Mouse (Mus musculus) gastrocnemius, postnatal 36 days (tissue): ENCODE data around the gene Rptn. TPM values are rescaled to one million over a fixed set of nuclear protein-coding genes. Genes with fewer than 3 reads are reported as not detected.
"Not testable (repeated sequence)": the region's sequence is repeated elsewhere in the genome, so short reads cannot be mapped to it uniquely, and the experiment has no call there.

Experiments used
- DNase-seq, 2 experiments: peaks; one replicate each; pipeline ENCODE4 v3.0.0; 2022
- intact Hi-C: fragments of 180-260 bp; cut with DNase I; formaldehyde crosslinking; loops from one replicate; pipeline ENCODE4 v1.15.1; 2025
- long read RNA-seq, 2 experiments: library from polyadenylated mRNA; stranded (forward); transcript quantifications; one replicate each; pipeline ENCODE4 v2.0.0; 2021
- total RNA-seq, 2 experiments: library from RNA; stranded (reverse); gene quantifications; 2 replicates each; pipeline ENCODE4 v1.2.3; 2021

Rptn gene
- not detected for total RNA-seq
- long read RNA-seq, experiment 1, result 0 reads
- long read RNA-seq, experiment 2, result 0 reads

DNA sequence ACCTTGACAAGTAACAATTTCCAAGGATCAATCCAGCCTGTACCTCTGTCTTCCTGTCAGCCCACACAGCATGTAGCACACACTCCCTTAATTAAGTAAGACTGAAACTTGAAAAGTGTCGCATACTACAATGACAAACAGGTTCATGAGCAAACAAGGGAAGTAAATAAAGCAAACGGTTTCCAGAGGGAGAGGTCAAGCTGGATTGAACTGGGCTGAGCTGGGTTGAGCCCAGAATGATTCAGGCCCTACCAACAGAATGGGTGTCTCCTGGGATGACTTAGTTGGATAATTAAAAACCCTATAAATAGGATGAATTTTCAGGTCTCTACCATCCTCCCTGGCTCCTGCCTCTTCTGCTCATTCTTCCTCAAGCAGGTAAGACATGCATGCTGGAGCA lies at the start of gene Rptn:
Gene Rptn (plus strand): TSS at position 334 of the 400 bp plus-strand sequence.
- intact Hi-C loops, result no loop called here
- DNase-seq, result no peak

DNA sequence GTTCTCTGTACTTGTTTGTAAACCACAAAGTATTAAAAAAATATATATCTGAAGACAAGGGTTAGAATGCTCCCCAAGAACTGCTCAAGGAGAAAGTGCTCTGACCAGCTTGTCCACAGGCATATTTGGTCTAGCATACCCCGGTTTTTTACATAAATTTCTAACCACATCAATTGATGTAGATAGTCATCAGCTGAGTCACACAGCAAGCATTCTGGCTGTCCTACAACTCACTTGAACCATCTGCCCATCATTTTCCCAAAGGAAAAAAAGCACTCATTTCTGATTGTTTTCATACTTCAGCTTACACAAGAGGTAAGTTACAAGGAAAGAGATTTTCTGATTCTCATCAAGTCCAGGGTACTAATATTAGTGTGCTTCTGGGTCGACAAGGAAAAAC lies 46.6 kb upstream of the Rptn start:
- intact Hi-C loops, result no loop called here

DNA sequence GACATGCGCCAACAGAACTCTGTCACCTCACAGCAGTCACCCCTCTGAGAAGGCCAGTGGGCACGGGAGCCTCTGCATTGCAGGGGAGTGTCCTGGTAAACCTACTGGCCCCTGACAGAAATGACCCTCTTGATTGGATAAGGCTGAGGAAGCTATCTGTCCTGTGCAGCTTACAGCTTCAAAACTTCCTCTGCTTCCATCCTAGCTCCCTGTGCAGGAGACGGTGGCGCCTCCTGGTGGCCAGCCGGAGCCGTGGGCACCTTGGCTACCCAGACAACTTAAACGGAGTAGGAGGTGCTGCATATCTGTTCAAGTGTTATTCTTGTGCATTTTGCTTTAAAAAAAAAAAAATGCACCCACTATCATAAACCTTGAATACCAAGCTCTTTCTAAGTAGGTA lies 33.5 kb upstream of the Rptn start:
- intact Hi-C loops, result loop anchor here (5.0 kb wide), 1 partner anchor 47 kb away; no protein-coding TSS in a partner anchor

More for the DNA sequence above, 46.6 kb upstream of the Rptn start:
- no peak for DNase-seq

DNA sequence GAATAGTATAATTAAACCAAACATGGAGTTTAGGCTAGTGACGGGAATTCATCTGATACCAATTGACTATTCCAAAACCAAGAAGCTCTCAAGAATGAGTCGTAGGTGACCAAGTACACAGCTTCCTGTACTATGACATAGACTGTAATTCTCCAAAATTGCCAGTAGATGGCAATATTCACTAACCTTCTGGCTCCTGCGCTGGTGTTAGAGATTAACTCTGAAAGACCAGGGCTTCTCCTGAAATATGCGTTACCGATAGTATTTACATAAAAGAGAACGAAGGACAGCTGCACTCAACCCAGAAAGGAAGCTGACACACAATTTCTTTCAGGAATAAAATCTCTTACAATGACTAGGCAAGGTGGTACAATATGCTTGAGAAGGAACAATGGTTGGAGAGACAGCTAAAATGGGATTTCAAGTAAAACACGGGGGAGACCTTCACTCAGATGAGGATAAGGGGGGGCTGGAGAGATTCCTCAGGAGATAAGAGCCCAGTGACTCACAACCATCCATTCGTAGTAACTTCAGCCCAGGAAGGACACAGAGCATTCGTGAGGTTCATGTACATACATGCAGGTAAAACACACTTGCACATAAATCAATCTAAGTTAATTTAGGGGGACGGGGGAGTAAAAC lies 31.4 kb upstream of the Rptn start:
- intact Hi-C loops, result loop anchor here (1.0 to 5.0 kb wide), 2 partner anchors 45 to 132 kb away; no protein-coding TSS in a partner anchor
- no peak for DNase-seq

More for the DNA sequence above, 33.5 kb upstream of the Rptn start:
- DNase-seq, result peak; percentile 25 to 29

DNA sequence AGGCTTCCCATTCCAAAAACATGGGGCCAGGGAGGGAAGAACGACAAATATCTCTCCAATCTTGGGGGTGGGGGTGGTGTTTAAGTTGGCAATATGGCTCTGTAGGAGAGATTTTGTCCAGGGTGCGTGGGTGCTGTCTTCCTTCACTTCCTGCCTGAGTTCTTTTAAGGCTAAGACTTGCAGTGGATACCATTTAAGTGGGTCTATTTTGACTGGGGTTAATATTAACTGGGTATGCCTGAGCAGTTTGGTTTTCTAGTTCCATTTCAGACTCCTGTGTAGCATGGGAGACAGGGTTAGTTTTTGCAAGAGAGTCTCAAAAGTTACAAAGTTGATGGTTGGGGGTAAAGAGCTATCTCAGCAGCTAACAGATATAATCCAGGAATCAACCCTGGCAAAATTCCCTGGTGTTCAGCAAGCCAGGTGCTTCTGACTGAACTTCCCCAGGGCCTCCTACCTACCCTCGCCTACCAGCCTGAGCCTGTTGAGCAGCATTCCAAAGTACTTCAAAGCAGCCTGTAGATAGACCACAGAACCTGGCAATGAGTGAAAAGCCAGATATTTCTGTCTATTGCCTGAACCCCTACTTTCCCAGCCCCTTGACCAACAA lies 26.4 kb upstream of the Rptn start:
- DNase-seq, result no peak
- intact Hi-C loops, result no loop called here

DNA sequence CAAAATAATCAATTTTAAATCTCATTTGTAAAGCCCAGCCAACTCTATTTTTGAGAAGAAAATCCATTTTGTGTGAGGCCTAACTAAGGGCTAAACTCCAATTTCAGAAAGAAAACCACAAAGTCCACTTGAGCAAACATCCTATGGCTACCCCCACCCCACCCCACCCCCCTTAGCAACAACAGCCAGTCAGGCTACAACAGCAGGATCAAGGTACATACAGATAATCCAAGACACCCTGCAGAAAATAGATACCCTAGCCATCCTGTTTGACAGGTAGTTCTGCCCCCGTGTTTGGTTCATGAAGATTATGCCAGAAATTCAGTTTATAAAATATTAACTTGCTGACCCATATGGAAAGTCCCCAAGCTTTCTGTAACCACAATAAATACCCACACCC lies 25.3 kb upstream of the Rptn start:
- intact Hi-C loops, result no loop called here
- DNase-seq, result no peak

DNA sequence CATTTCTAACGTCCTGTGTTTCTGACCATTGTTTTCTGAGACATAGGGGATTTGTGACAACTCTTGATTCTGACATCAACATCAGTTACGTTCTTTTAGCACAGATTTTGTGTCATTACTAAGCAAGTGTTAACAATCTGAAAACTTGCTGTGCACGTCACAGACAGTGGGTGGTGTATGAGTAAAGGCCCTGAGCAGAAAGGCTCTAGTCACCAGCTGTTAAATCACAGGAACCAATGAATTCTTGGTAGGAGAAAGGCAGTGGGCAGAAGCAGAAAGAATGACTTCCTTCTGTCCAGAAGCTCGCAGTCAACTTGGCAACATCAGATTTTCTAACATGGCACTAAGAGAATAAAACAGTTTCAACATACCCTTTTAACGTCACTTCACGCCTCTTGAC lies 20.1 kb upstream of the Rptn start:
- DNase-seq, result no peak

DNA sequence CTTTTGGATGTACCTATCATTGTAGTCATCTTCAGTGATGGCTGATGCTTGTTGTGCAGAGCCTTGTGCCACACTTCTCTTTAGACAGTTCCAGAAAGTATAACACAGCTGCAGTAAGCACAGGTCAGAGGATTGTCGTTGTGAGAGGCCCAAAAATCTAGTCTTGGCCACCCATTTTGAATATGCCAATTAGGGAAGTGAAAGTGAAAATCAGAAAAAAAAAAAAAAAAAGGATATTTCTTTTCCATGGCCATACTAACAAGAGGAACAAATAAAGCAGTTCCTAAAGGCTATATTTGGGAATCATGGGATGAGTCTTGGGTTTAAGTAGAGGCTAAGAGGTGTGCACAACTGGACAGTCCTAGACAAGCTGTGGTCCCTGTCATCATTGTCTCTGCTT lies 18.3 kb upstream of the Rptn start:
- intact Hi-C loops, result no loop called here
- DNase-seq, result no peak

More for the DNA sequence above, 20.1 kb upstream of the Rptn start:
- intact Hi-C loops, result no loop called here

DNA sequence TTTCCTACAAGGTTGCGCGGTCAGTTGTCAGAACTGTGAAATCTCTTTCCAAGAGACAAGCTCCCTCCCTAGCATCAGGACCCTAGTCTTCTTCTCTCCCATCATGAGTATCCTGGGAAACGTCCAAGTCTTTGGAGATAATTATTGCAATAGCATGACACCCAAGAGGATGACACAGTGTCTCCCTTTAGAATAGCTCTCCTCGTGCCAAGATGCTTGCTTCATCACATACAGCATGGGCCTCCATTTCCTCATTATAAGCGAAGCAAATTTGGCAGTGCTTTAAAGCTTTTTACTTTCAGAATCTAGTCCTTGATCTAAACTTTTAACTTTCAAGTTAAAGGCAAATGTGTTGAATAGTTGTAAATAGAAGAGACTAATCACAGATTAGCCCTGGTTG lies 17.9 kb upstream of the Rptn start:
- intact Hi-C loops, result no loop called here

DNA sequence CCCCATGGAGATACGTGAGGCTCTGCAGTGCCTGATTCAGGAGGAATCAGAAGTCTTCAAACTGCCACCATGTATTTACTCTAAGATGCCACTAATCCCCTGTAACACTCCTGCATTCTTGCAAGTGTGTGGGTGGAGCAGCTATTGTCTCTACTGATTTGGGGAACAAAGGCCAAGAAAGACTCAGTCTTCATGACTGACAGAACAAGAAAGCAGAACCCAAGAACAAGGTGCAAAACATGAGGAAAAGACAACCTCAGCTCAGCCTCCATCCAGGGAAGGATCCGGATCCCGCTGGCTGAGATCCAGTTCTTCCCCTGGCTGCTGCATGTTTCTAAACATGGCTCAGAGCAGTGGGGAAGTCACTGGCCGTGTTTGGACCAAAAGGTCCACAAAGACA lies 15.4 kb upstream of the Rptn start:
- no peak for DNase-seq
- intact Hi-C loops, result no loop called here

More for the DNA sequence above, 17.9 kb upstream of the Rptn start:
- DNase-seq, result no peak

DNA sequence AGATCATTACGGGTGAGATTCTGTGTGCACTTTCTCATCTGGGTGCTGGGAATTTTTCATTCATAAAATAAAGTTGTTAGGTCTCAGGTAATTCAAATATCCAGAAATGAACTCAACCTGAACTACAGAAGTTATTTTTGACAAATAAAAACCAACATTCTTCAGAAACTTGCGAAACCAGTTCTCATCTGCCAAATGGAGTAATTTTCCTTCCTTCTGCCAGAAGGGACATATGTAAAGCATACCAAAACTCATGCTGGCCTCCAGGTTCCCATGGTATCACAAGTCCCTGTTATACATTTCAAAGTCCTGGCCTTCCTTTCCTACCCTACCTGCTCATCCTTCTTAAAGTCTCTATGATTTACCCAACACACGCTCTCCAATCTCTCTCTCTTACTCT lies 10.4 kb downstream of the Rptn start:
- intact Hi-C loops, result no loop called here
- DNase-seq, result no peak

DNA sequence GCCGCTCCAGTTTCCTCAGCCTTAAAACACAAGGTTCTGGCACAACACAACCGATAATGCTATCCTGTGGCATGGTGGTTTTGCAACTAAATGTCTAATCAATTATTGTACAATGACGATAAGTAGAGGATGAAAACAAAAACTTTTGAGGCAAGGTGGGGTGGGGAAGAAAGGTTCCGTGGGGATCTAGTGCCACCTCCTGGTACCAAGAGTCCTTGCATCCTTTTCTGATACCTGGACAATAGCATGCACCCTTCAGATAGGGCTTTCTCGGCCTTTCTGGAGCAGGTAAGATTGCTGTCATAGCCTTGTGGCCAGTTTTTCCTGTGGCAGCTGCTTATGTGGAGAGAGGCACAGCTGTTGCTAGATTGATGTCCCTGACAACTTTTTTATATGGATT lies 13.5 kb downstream of the Rptn start:
- intact Hi-C loops, result loop anchor here (5.0 kb wide), 1 partner anchor 45 kb away; no protein-coding TSS in a partner anchor
- no peak for DNase-seq

DNA sequence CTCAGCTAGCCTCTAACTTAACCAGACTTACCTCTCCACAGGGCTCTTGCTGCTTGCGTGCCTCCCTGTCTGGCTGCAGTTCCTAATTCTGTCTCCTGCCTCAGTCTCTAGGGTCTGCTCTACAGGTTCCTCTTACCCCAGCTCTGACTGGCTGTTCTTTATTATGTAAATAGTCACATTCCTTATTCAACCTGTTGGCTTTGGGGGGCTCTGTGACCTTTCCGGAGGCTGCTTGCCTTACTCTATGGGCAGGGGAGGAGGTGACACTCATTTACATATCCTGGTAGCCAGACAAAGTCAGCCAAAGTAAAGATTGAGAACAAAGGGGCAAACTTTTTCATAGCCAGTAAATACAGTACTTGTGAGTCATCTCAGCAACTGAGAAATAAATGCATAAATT lies 18.4 kb downstream of the Rptn start:
- no peak for DNase-seq
- intact Hi-C loops, result no loop called here

DNA sequence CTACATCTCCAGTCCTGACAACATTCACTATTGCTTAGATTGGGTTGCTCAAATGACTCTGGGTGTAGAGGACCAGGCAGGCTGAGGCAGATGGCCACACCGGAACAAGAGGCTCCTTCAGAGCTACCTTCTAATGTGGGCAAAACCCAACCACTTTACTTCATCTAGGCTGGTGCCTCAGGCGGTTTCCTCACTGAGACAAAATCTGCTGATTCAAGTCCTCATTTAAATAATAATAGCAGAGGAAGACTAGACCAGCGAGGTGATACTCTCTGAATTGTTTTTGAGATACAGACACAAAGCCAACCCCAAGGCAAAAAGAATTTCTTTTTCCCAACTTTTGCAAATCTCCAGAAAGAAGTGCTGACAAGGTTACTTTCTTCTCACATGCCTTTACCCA lies 38.2 kb downstream of the Rptn start:
- intact Hi-C loops, result no loop called here
- no peak for DNase-seq

DNA sequence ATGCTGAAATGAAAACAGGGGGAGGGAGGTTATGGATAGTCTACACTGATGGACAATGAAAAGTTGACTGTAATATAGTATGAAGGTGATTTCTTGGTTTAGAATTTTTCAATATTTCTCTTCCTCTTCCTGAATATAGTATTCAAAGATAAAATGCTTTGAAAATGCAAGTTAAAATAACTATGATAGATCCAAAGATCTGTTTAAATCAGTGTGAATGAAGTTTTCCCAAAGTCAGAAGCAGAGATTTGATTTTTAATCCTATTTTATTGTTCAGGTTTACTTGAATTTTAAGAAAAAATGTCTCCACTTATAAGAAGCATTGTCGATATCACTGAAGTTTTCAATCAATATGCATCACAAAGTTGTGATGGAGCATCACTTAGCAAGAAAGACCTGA lies 48.5 kb downstream of the Rptn start, which contains the start of gene Tchh:
Gene Tchh (plus strand): TSS at position 301 of the 400 bp plus-strand sequence.
- no peak for DNase-seq
- intact Hi-C loops, result no loop called here

DNA sequence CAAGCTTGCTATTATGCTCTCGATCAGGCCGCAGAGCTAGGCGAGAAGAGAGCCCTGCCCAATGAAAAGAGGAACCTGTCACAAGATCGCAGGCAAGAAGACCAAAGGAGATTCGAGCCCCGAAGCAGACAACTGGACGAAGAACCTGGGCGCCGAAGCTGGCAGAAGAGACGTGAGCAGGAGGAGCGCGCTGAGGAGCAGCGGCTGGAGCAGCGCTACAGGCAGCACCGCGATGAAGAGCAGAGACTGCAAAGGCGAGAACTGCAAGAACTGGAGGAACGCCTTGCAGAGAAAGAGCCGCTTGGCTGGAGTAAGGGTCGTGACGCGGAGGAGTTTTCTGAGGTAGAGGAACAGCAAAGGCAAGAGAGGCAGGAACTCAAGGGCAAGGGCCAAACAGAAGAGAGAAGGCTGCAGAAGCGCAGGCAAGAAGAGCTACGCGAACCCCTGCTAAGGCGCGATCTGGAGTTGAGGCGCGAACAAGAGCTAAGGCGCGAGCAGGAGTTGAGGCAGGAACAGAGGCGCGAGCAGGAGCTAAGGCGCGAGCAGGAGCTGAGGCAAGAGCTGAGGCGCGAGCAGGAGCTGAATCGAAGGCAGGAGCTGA lies 50.1 kb downstream of the Rptn start:
- DNase-seq, result peak in 1 of 2 experiments; percentile 18
- intact Hi-C loops, result no loop called here

DNA sequence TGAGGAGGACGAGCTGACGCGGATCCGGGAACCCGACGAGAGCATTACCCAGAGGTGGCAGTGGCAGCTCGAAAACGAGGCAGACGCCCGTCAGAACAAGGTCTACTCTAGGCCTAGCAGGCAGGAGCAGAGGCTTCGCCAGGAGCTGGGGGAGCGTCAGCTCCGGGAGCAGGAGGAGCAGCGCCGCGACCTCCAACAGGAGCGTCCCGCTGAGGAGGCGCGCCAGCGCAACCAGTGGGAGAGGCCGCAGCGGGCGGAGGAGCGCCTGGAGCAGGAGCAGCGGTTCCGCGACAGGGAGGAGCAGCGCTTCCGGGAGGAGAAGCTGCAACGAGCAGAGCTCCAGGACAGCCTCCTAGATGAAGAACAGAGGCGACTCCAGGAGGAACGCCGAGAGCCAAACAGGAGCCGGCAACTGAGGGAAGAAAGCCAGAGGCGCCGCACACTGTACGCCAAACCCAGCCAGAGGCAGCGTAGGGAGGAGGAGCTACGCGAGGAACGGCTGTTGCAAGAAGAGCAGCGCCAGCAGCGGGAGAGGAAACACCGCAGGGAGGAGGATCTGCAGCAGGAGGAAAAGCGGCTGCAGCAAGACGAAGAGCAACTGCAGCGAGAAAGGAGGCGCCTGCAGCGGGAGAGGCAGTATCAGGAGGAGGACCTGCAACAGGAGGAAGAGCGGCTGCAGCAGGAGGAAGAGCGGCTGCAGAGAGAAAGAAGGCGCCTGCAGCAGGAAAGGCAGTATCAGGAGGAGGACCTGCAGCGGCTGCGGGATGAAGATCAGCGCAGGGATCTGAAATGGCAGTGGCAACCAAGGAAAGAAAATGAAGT lies 51.1 kb downstream of the Rptn start:
- peak; percentile 41 to 45 for DNase-seq
- intact Hi-C loops, result no loop called here

DNA sequence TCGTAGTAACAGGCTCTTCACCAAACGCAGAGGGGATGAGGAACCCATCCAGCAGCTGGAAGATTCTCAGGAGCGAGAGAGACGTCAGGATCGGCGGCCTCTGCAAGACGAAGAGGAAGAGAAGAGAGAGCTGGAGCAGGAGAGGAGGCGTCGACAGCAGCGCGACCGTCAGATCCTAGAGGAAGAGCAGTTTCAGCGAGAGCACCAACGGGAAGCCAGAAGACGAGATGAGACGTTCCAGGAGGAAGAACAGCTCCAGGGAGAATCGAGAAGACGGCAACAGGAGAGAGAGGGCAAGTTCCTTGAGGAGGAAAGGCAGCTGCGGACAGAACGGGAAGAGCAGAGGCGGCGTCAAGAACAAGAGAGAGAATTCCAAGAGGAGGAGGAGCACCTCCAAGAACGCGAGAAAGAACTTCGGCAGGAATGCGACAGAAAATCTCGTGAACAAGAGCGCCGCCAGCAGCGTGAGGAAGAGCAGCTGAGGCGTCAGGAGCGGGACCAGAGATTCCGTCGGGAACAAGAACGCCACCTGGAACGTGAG lies 51.7 kb downstream of the Rptn start:
- DNase-seq, result peak in 1 of 2 experiments; percentile 16
- intact Hi-C loops, result no loop called here

DNA sequence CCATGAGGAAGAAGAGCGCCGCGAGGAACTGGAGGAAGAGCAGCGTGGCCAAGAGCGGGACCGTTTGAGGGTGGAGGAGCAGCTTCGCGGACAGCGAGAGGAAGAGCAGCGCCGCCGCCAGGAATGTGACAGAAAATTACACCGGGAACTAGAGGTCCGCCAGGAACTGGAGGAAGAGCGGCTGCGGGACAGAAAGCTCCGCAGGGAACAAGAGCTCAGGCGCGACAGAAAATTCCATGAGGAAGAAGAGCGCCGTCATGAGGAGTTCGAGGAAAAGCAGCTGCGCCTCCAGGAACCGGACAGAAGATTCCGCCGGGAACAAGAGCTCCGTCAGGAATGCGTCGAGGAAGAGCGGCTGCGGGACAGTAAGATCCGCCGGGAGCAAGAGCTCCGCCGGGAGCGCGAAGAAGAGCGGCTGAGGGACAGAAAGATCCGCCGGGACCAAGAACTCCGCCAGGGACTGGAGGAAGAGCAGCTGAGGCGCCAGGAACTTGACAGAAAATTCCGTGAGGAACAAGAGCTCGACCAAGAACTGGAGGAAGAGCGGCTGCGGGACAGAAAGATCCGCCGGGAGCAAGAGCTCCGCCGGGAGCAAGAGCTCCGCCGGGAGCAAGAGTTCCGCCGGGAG lies 52.7 kb downstream of the Rptn start:
- DNase-seq, result peak in 1 of 2 experiments; percentile 14

DNA sequence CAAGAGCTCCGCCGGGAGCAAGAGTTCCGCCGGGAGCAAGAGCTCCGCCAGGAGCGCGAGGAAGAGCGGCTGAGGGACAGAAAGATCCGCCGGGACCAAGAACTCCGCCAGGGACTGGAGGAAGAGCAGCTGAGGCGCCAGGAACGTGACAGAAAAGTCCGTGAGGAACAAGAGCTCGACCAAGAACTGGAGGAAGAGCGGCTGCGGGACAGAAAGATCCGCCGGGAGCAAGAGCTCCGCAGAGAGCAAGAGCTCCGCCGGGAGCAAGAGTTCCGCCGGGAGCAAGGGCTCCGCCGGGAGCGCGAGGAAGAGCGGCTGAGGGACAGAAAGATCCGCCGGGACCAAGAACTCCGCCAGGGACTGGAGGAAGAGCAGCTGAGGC lies 53.2 kb downstream of the Rptn start:
- intact Hi-C loops, result not testable (repeated sequence)

More for the DNA sequence above, 52.7 kb downstream of the Rptn start:
- intact Hi-C loops, result no loop called here

More for the DNA sequence above, 53.2 kb downstream of the Rptn start:
- DNase-seq, result peak in 1 of 2 experiments; percentile 17
